Mouse (Mus musculus) brown adipose tissue, adult 24 weeks (tissue): ENCODE measurements at regions not wholly inside any gene's neighbourhood (a gene's known extent, or its start where the extent isn't known, plus 50 kb on each side); places are given as distances from the start of the nearest gene placed in this dataset.
A peak's percentile ranks its signal among the peaks of the same experiment; 100 is the strongest.

Source experiments
- H3K27ac ChIP-seq: fragments of 200-500 bp; replicated peaks from 2 replicates; pipeline ENCODE4 v1.5.1; 2012; ENCODE audit warnings: low read depth, mild to moderate bottlenecking, low read length
- H3K4me1 ChIP-seq: fragments of 200-500 bp; 2 replicates; pipeline ENCODE4 v1.6.1; 2012; ENCODE audit warnings: low read length, mixed read lengths; ENCODE audit not compliant: control insufficient read depth, insufficient read depth, insufficient read length
- H3K4me3 ChIP-seq: fragments of 200-500 bp; 2 replicates; pipeline ENCODE4 v1.5.1; 2012; ENCODE audit warnings: low read depth, mild to moderate bottlenecking, low read length, moderate library complexity; ENCODE audit not compliant: insufficient read depth

DNA sequence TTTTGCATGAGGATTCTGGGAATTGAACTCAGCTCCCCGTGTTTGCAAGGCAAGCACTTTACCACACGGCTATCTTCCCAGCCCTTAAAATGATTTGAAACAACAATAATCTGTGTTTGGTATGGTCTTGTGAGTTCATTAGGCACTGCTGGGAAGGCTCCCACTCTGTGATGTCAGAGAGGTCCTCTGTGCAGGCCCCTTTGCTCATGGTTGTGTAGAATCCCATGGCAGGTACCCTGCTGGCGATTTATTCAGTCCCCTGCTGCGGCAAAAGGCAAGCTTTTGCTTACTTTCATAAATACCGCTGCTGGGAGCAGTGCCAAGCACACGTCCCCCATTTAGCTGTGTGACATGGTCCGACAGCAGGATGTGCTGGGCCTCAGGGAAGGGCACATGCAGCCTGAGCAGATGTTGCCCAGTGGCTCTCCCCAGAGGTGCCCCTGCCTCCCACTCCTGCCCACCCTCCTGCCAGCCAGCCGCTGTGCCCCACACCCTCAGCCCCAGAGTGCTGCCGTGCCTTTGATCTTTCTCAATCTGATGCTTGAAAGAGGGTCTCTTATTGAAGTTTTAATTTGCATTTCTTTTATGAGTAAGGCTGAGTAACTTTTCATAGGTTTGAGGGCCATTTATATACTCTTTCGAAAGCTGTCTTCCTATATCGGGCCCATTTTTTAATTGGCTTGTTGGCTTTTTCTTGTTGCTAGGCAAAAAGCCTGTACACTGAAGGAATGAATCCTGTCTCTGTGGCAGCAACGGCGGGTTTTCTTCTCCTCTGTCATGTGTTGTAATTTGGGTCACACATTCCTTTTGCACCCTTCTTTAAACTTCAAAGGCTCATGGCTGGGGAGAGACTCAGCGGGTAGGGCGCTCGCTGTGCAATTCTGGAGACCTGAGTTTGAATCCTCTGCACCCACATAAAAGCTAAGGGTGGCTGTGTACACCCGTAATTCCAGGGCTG, 136.2 kb upstream of the Tle3 start:
- no peak overlapping the region for H3K4me3 ChIP-seq
- no peaks in the 10 kb centered on the region for H3K4me1 ChIP-seq
- no peak overlapping the region for H3K27ac ChIP-seq

GRCm38 (mm10) chr9:61238687-61239250, 133.4 kb upstream of the Tle3 start:
- Histone ChIP-seq H3K27ac (no peak overlapping the region), H3K4me3 (no peak overlapping the region), H3K4me1 (no peaks in the 10 kb centered on the region)

- Histone ChIP-seq H3K4me1 (no peaks in the 10 kb centered on the region), H3K4me3 (no peak overlapping the region), H3K27ac (no peak overlapping the region)
These were observed 132.8 kb upstream of the Tle3 start for GRCm38 (mm10) chr9:61239328-61239727.

DNA sequence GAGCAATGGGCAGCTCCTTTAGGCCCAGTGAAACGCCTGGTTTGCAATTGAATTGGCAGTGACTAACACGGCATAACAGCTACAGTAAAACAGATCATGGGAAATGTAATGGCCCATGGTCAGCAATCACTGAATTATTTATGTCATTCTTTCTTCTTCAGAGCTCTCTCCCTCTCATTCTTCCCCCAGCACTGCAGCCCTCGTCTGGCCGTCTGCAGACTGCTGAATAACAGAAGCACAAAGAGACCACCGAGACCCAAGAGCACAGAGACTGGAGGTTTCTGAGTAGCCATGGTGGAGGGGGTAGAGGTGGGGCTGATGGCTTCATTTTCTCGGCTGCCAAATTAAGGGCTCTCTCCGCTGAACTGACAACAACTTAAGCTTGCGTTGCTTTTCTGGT, 130.7 kb upstream of the Tle3 start:
- no peak overlapping the region for H3K4me3 ChIP-seq
- H3K4me1 ChIP-seq: no peaks in the 10 kb centered on the region
- H3K27ac ChIP-seq: no peak overlapping the region

GRCm38 (mm10) chr9:61242167-61242860, 129.9 kb upstream of the Tle3 start:
- no peak overlapping the region for H3K27ac ChIP-seq
- no peak overlapping the region for H3K4me3 ChIP-seq
- H3K4me1 ChIP-seq: no peaks in the 10 kb centered on the region

DNA sequence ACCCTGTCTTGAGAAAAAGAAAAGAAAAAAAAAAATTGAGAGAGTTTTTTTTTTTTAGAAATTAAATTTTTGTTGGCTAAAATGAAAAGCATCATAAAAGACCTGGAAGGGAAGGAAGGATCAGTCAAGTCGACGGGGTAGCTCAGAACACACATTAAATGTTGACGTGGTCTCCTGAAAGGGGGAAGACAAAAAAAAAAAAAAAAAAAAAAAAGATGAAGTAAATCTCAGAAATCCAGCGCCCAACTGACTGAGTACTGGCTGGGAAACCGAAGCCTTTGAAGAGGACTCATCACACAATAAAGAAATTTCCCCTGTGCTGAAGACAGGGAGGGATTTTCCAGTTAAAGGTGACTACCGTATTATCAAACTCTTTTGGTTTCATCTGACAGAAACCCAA, 128.9 kb upstream of the Tle3 start:
- Histone ChIP-seq H3K4me3 (no peak overlapping the region), H3K4me1 (no peaks in the 10 kb centered on the region), H3K27ac (no peak overlapping the region)

DNA sequence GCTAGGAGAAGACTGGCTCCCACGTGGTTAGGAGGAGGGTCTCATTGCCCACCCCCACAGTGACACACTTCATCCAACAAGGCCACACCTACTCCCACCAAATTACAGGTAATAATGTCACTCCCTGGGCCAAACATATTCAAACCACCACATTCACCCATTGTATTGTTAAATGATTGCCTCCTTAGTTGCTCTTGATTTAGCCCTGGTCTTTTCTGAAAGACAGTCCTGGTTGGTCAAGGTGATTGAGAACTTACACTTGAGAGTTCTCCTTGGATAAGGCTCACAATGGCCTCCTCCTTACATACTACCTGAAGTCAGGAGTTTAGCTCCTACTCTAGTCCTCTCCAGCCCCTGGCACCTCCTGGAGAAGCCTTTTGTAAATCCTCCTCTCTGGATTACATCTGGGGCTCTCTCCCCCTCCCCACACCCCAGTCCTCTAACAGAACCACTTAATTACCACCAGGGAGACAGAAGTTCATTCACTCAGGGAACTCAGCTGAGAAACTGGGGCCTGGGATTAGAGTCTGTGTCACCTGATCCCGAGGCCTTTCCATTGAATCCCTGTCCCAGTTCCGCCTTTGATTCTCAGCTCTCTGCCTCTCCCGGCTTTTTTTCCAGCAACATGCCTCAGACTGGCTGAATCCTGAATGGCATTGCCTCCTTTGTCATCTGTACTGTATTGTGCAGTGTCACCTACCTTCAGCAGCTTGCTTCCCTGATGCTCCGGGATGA, 122.3 kb upstream of the Tle3 start:
- no peak overlapping the region for H3K4me3 ChIP-seq
- no peaks in the 10 kb centered on the region for H3K4me1 ChIP-seq
- no peak overlapping the region for H3K27ac ChIP-seq

GRCm38 (mm10) chr9:61251606-61252005, 120.6 kb upstream of the Tle3 start:
- H3K4me3 ChIP-seq: no peak overlapping the region
- no peaks in the 10 kb centered on the region for H3K4me1 ChIP-seq
- no peak overlapping the region for H3K27ac ChIP-seq

- no peaks in the 10 kb centered on the region for H3K4me1 ChIP-seq
- H3K27ac ChIP-seq: no peak overlapping the region
- H3K4me3 ChIP-seq: no peak overlapping the region
These were observed 118.4 kb upstream of the Tle3 start for GRCm38 (mm10) chr9:61253761-61254160.

- Histone ChIP-seq H3K4me3 (no peak overlapping the region), H3K4me1 (peaks cover 7% of the 10 kb centered on the region), H3K27ac (no peak overlapping the region)
These were observed 114.7 kb upstream of the Tle3 start for GRCm38 (mm10) chr9:61257488-61257887.

- no peak overlapping the region for H3K4me3 ChIP-seq
- H3K4me1 ChIP-seq: peaks cover 7% of the 10 kb centered on the region
- no peak overlapping the region for H3K27ac ChIP-seq
These were observed 114.1 kb upstream of the Tle3 start for GRCm38 (mm10) chr9:61258100-61258499.

- peak overlapping the region; percentile 53; the same call in 1 of the 2 replicates for H3K27ac ChIP-seq
- no peak overlapping the region for H3K4me3 ChIP-seq
These were observed 112.6 kb upstream of the Tle3 start for GRCm38 (mm10) chr9:61259421-61260174.

DNA sequence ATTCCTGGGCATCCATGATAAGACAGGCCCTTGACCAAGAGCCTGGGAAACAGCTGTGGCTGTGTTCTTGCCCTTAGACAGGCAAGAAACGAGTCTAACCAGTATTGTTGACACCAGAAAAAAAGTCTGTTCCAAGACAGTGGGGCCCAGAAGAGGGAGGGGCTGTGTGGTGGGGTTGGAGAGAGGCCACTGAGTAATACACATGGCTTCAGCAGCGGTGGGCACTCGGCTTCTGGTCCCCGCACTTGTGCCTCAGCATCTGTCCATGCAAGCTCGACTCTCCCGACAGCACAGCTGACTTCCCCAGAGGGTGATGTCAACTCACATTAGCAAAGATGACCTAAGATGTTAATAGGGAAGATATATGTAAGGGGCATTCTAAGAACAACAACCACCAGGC, 110.9 kb upstream of the Tle3 start:
- Histone ChIP-seq H3K27ac (no peak overlapping the region), H3K4me1 (peaks cover 7% of the 10 kb centered on the region), H3K4me3 (no peak overlapping the region)

More at GRCm38 (mm10) chr9:61259421-61260174, 112.6 kb upstream of the Tle3 start:
- H3K4me1 ChIP-seq: peaks cover 7% of the 10 kb centered on the region

DNA sequence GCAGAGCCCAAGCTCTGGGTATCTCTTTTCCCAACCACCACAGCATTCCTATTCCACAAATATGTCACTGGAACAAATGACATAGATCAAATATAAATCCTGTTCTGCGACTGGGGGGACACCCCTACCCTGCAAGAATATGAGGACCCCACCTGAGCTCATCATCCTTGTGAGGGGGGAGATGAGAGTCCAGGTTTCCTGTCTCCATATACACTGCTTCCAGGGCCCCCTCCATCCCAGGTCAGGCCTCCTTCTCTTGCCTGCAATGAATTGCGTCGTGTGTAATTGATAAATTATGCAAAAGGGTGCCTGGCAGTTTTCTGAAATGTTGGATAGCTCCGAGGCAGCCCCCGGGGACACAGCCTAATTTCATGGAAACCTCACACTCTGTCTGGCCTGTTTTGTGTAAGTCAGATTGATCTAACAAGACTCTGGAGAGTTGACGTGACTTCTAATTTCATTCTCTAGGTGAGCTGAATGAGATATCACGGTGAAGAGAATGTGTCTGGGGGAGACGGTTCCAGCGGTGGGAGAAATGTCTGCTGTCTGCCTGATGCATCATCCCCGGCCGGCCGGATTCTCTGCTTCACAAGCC, 110.3 kb upstream of the Tle3 start:
- H3K27ac ChIP-seq: no peak overlapping the region
- H3K4me1 ChIP-seq: peaks cover 9% of the 10 kb centered on the region
- no peak overlapping the region for H3K4me3 ChIP-seq
